Mouse (Mus musculus) kidney, embryonic 16.5 days (tissue): Measurements from ENCODE around the gene Gm10840. TPM values are rescaled to one million over a fixed set of nuclear protein-coding genes. Genes with fewer than 3 reads are reported as not detected.

Experiments
- ATAC-seq: fragments of 200-750 bp; cut with Nextera tagmentation; 2 replicates; pipeline ENCODE4 v1.8.0; 2017; ENCODE audit warnings: moderate TSS enrichment; ENCODE audit not compliant: low FRiP score, low TSS enrichment
- H3K27ac ChIP-seq: fragments of 300-500 bp; sonication (generic); 2 replicates; pipeline ENCODE4 v1.5.1; 2014; ENCODE audit warnings: low read length
- H3K27me3 ChIP-seq: fragments of 300-500 bp; sonication (generic); 2 replicates; pipeline ENCODE4 v1.6.1; 2014; ENCODE audit warnings: low read length, control low read depth, mixed read lengths; ENCODE audit not compliant: insufficient read depth
- H3K36me3 ChIP-seq: fragments of 300-500 bp; sonication (generic); 2 replicates; pipeline ENCODE4 v1.6.1; 2014; ENCODE audit warnings: low read length, control low read depth, mixed read lengths; ENCODE audit not compliant: insufficient read depth
- H3K4me1 ChIP-seq: fragments of 300-500 bp; sonication (generic); 2 replicates; pipeline ENCODE4 v1.6.1; 2014; ENCODE audit warnings: low read length, control low read depth, mixed read lengths; ENCODE audit not compliant: insufficient read depth
- H3K4me2 ChIP-seq: fragments of 300-500 bp; sonication (generic); replicated peaks from 2 replicates; pipeline ENCODE4 v1.6.1; 2014; ENCODE audit warnings: low read depth, low read length
- H3K4me3 ChIP-seq: fragments of 300-500 bp; sonication (generic); 2 replicates; pipeline ENCODE4 v1.5.1; 2014; ENCODE audit warnings: mild to moderate bottlenecking, low read length
- H3K9ac ChIP-seq: fragments of 300-500 bp; sonication (generic); replicated peaks from 2 replicates; pipeline ENCODE4 v1.6.1; 2014; ENCODE audit warnings: low read length
- H3K9me3 ChIP-seq: fragments of 300-500 bp; sonication (generic); 2 replicates; pipeline ENCODE4 v1.6.1; 2016; ENCODE audit warnings: low read length, control low read depth
- WGBS: fragments of 180-500 bp; shearing (Covaris S2); extraction: QIAGEN DNeasy Blood & Tissue Kit; methylation state at CpG from one replicate; pipeline ENCODE4 v1.1.7; 2014; 5-methylcytosine and 5-hydroxymethylcytosine counted together
- polyA plus RNA-seq: library from polyadenylated mRNA; unstranded; fragments of >200 nt; fragmentation: Nextera tagmentation; extraction: Ambion mirVana; gene quantifications from 2 replicates; pipeline ENCODE4 v1.2.1, GENCODE M21; 2015

The Gm10840 gene
- polyA plus RNA-seq, 1 experiment from 2014 or later = not detected

DNA sequence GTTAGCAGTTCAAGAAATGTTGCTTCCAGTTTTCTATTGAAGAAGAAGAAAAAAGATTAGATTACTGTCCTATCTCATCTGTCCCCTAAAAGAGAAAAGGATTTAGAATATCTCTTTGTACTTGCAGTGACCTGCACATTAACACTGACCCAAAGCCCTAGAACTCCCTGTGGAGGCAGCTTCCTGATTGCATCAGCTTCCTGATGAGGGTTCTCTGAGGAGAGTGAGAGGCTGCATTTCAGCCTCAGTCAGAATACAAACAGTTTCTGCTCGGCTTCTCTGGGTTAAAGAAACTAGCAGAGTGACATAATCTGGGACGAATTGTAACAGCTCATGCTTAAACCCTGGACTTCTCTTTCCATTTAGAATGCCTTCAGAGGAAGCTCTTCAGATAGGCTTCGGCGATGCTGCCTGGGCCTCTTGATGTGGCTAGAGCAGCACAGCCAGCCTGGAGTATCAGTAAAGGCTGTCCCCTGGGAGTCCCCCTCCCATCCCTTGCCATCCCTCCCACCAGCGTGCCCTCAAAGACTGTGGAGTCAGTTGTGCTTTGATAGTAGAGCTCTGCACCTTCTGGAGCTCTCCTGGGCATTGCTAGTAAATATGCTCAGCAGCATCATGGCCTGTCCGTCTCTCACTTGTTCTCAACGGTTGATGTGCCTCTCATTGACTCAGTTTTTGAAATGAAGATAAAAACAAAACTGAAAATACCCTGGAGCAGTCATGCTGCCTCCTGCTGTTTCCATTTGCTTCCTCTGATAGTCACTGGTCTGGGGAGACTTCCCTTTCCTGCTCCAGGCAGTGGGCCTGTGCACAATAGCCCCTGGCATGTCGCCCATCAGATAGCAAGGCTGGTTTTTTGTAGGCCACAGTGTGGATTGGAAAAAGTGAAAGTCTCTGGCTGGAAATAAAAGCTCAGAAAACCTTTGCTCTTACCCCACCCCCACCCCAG, 25.8 kb upstream of the Gm10840 start:
- WGBS = 38% methylated on average over 8 of the region's 8 CpGs
- peaks cover 16% of the 10 kb centered on the region; the same call in 1 of the 2 replicates for H3K4me1 ChIP-seq
- no peaks in the 10 kb centered on the region for H3K9me3 ChIP-seq
- H3K36me3 ChIP-seq = peaks cover 12% of the 10 kb centered on the region; the same call in 1 of the 2 replicates
- ATAC-seq = peak; percentile 89
- H3K4me3 ChIP-seq = no peak overlapping the region
- H3K27me3 ChIP-seq = no peaks in the 10 kb centered on the region
- peak overlapping the region; percentile 95 for H3K27ac ChIP-seq
- H3K4me2 ChIP-seq = peak overlapping the region; percentile 24
- H3K9ac ChIP-seq = peak overlapping the region; percentile 14; the same call in 1 of the 2 replicates

DNA sequence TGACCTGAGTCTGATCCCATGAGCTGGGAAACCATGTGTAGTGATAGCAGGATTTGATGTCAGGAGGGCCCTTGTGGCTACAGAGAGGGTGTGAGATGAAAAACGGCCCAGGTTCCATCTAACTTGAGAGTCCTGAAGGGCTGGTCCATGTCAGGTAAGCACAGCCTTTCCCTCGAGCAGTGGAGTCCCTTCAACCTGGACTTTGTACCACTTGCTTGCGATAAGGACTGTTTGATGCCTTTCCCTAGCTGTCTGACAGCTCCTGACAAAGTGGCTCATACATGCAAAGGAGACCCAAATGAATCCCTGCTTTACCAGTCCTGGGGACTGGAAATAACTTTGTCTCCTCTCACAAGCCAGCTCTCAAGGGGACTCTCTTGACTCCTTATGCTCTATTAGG, 9.4 kb upstream of the Gm10840 start:
- Histone ChIP-seq H3K4me3 (no peak overlapping the region), H3K4me1 (no peaks in the 10 kb centered on the region), H3K27ac (no peak overlapping the region), H3K4me2 (no peak overlapping the region), H3K9ac (no peak overlapping the region), H3K9me3 (no peaks in the 10 kb centered on the region), H3K27me3 (no peaks in the 10 kb centered on the region), H3K36me3 (peaks cover 62% of the 10 kb centered on the region)
- ATAC-seq = no peak
- 87% methylated on average over 3 of the region's 3 CpGs for WGBS

DNA sequence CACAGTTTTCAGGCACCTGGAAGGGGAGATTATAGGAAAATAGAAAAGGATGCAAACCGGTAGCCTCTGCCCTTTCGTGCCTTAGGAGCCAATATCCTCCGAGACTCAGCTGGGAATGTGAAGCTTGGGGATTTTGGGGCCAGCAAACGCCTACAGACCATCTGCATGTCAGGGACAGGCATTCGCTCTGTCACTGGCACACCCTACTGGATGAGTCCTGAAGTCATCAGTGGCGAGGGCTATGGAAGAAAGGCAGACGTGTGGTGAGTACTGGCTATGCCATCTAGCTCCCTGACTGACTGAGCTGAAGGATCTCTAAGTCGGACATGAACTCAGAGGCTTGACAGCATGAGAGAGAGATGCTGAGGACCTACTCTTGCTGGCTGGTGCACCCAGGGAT, 8.5 kb upstream of the Gm10840 start:
- Histone ChIP-seq H3K9ac (no peak overlapping the region), H3K4me3 (no peak overlapping the region), H3K27me3 (no peaks in the 10 kb centered on the region), H3K4me2 (no peak overlapping the region), H3K9me3 (no peaks in the 10 kb centered on the region), H3K36me3 (peaks cover 71% of the 10 kb centered on the region), H3K4me1 (no peaks in the 10 kb centered on the region), H3K27ac (no peak overlapping the region)
- 84% methylated on average over 8 of the region's 8 CpGs for WGBS
- ATAC-seq = no peak

DNA sequence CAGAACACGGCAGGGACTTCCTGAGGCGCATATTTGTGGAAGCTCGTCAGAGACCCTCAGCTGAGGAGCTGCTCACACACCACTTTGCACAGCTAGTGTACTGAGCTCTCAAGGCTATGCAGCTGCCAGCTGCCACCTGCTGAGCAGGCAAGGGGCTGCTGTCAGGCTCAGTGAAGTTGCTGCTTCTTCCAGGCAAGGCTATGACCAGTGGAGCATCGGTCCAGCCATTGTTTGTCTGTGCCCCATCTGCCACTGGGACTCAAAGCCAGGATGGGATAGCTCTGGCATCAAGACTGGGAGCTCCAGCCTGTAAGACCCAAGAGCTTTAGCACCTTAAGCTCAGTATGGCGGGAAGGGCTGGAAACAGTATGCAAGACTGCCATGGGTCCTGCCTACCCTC, 6.6 kb upstream of the Gm10840 start:
- Histone ChIP-seq H3K4me2 (no peak overlapping the region), H3K27ac (no peak overlapping the region), H3K36me3 (peaks cover 70% of the 10 kb centered on the region), H3K4me3 (no peak overlapping the region), H3K9ac (no peak overlapping the region), H3K4me1 (peaks cover 11% of the 10 kb centered on the region), H3K9me3 (no peaks in the 10 kb centered on the region), H3K27me3 (no peaks in the 10 kb centered on the region)
- WGBS = 81% methylated on average over 5 of the region's 5 CpGs
- ATAC-seq = no peak

DNA sequence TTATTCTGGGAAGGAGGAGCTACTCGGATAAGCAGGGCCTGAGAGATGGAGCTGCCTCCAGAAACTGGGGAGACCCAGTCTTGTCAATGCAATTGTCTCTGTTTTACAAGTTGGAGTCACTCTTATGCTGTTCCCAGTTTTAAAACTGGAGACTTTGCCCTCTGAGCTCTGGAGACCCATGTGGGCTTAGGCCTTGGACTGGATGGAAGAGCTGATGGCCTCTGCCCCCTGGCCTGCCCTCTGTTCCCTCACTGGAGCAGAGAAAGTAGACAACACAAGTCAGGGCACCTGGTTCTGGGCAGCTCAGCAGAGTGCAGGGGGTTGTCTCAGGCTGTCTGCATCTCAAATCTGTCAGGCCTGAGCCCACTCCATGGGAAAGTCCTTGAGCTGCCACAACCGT, 5.9 kb upstream of the Gm10840 start:
- Histone ChIP-seq H3K4me2 (no peak overlapping the region), H3K9me3 (no peaks in the 10 kb centered on the region), H3K4me1 (peaks cover 12% of the 10 kb centered on the region), H3K9ac (no peak overlapping the region), H3K4me3 (no peak overlapping the region), H3K27me3 (no peaks in the 10 kb centered on the region), H3K36me3 (peaks cover 64% of the 10 kb centered on the region), H3K27ac (no peak overlapping the region)
- WGBS = 70% methylated on average over 2 of the region's 2 CpGs
- no peak for ATAC-seq

DNA sequence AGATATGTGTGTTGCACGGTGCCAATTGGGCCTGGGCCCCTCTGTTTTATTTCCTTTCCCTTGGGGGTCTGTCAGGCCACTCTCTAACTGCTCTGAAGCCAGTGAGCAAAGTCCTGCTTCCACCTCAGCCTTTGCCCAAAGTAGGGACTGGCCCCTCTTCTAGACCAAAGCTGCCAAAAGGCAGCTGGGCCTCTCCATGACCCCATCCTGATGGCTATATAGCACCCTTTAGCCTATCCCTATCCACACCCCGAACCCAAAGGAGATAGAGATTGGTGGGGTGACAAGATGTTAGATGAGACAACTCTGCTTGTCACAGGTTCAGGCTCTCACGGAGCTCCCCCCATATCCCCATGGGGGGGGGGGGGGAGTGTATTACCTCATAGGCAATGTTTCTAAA, 4.9 kb upstream of the Gm10840 start:
- 53% methylated on average over 3 of the region's 3 CpGs for WGBS
- H3K4me3 ChIP-seq = no peak overlapping the region
- H3K27ac ChIP-seq = no peak overlapping the region
- H3K9me3 ChIP-seq = no peaks in the 10 kb centered on the region
- no peak overlapping the region for H3K9ac ChIP-seq
- ATAC-seq = no peak
- no peak overlapping the region for H3K4me2 ChIP-seq
- H3K4me1 ChIP-seq = peaks cover 15% of the 10 kb centered on the region
- no peaks in the 10 kb centered on the region for H3K27me3 ChIP-seq
- H3K36me3 ChIP-seq = peaks cover 54% of the 10 kb centered on the region

DNA sequence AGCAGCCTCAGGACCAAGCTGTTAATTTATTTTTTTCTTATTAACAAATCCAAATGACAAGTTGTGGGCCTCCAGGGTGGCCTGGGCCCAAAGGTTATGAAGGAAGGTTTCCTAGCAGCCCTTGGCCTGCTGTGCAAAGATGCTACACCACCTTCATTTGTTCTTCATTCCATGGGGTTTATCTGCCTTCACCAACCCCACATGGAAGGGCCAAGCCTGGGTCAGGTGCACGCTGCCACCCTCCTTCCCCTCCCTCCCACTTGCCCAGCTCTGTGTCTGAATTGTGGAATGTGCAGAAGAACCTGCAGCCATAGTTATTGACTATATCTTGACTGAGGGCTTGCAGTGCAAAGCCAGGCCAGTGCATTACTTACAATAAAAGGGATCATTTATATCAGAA, 4.4 kb upstream of the Gm10840 start:
- no peaks in the 10 kb centered on the region for H3K27me3 ChIP-seq
- H3K9me3 ChIP-seq = no peaks in the 10 kb centered on the region
- no peak overlapping the region for H3K4me3 ChIP-seq
- 75% methylated on average over 1 of the region's 1 CpGs for WGBS
- ATAC-seq = no peak
- H3K27ac ChIP-seq = no peak overlapping the region
- H3K4me1 ChIP-seq = peaks cover 20% of the 10 kb centered on the region
- H3K9ac ChIP-seq = no peak overlapping the region
- peaks cover 49% of the 10 kb centered on the region for H3K36me3 ChIP-seq
- H3K4me2 ChIP-seq = no peak overlapping the region

DNA sequence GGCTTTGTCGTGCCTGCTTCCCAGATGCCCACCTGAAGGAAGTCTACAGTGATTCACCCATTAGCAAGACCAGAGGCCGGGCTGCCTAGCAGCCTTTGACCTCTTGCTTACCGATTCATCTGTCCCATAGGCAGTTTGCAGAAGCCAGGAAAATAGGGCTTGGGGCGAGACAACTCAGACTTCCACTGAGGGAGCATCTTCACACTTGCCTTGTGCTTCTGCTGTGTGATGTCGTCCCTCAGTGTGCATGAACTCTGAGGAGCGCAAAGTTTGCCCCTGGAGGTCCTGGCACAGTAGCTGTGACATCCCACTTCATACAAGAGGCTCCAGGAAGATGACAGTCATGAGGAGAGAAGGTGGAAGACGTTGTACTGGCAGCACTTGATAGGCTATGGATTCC, 3.5 kb upstream of the Gm10840 start:
- Histone ChIP-seq H3K4me3 (no peak overlapping the region), H3K4me2 (no peak overlapping the region), H3K27ac (no peak overlapping the region), H3K4me1 (peaks cover 22% of the 10 kb centered on the region), H3K9me3 (no peaks in the 10 kb centered on the region), H3K36me3 (peaks cover 40% of the 10 kb centered on the region), H3K9ac (no peak overlapping the region), H3K27me3 (no peaks in the 10 kb centered on the region)
- WGBS = 85% methylated on average over 7 of the region's 7 CpGs
- no peak for ATAC-seq

DNA sequence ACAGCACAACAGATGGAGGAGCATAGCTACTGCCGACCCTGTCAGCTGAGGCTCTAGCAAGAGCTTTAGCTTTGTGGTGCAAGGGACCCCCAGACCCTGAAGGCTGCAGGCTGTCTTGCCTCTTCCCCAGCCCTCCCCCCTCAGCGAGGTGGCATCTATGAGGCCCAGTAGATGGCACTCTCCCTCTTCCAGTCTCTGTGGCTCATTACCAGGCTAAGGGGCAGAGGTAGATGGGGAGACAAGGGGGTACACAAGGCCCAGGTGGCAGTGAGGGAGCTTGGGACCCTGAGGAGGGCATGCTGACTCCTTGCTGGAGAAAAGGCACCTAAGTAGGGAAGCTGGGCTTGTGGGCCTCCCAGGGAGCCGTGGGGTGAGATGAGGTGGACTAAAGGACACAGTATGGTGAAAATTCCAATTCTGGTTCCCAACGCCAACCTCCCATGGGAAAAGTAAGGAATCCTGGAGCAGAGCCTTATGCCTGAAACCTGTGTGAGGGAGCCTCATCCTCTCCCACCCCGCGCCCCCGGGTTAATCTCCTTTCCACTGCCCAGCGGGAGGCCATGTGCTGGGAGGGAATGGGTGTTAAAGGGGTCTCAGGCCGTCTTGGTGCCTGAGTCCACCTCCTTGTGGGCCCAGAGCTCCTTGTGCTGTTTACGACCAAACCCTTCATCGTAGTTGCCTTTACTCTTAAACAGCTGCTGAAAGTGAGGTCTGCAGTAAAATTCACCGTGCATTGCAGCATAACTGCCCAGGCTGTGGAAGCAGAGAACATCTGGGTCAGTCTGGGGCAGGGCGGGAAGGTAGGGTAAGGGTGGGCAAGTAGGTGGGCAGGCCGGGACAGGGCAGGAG, 2.3 kb upstream of the Gm10840 start:
- H3K4me1 ChIP-seq = peaks cover 22% of the 10 kb centered on the region
- H3K27me3 ChIP-seq = no peaks in the 10 kb centered on the region
- H3K4me2 ChIP-seq = peak overlapping the region; percentile 92
- no peak for ATAC-seq
- H3K9me3 ChIP-seq = no peaks in the 10 kb centered on the region
- H3K27ac ChIP-seq = peak overlapping the region; percentile 89
- peak overlapping the region; percentile 80 for H3K4me3 ChIP-seq
- peaks cover 40% of the 10 kb centered on the region for H3K36me3 ChIP-seq
- peak overlapping the region; percentile 95 for H3K9ac ChIP-seq
- WGBS = 50% methylated on average over 14 of the region's 14 CpGs

DNA sequence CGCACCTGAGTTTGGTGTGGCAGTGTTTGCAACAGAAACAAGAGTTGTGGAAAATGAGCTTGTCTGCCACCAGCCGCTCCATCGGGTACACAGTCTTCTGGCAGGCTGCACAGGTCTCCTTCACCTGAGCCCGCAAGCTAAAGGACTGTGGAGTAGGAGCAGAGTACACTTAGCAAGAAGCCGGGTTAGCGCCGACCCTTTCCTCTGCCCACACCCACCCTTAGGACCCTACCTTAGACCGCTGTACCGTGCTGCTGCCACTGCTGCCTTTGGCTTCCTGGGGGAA, 1.8 kb upstream of the Gm10840 start:
- Histone ChIP-seq H3K27ac (peak overlapping the region; percentile 89), H3K9ac (peak overlapping the region; percentile 95), H3K4me2 (peak overlapping the region; percentile 92), H3K4me1 (peaks cover 22% of the 10 kb centered on the region), H3K36me3 (peaks cover 40% of the 10 kb centered on the region), H3K4me3 (peak overlapping the region; percentile 80), H3K27me3 (no peaks in the 10 kb centered on the region), H3K9me3 (no peaks in the 10 kb centered on the region)
- ATAC-seq = peak; percentile 32
- 26% methylated on average over 9 of the region's 9 CpGs for WGBS
